In the genomic region with DNA sequence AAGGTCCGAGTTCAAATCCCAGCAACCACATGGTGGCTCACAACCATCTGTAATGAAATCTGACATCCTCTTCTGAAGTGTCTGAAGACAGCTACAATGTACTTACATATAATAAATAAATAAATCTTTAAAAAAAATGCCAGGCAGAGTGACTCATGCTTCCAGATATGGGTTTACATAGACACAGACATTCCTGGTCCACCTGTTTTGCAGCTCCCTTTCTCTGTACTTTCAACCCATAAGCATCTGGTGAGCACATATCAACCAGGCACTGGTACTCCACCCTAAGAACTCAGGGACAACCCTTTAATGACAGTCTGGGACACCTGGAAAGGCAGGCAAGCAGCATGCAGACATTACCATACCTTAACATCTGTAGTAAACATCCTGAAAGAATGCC, we compare ENCODE assay signal across 15 mouse cellular contexts.
"Had no signal": no experiment of that assay in that cellular context is flagged by ENCODE, and none has a peak within 500 bp of the region (broad histone marks: within the 10 kb centered on the region; RNA-seq: fewer than 3 reads in every experiment).

No protein-coding gene starts in this region.

- H3K27ac ChIP-seq: liver, embryonic 14.5 days; lung, embryonic 15.5 days; macrophage; midbrain, embryonic 13.5 days; midbrain, embryonic 15.5 days; neural tube, embryonic 12.5 days had no signal

- H3K36me3 ChIP-seq: lung, embryonic 15.5 days; midbrain, embryonic 13.5 days; midbrain, embryonic 15.5 days; neural tube, embryonic 12.5 days had no signal

- H3K4me1 ChIP-seq: neural tube, embryonic 12.5 days had no signal

- ATAC-seq: lung, postnatal 0 days; midbrain, embryonic 13.5 days; midbrain, embryonic 15.5 days had no signal

- H3K9me3 ChIP-seq: lung, embryonic 15.5 days; midbrain, embryonic 15.5 days had no signal

- DNase-seq: lung, adult 2 months; lung, postnatal 14 days; right cerebral cortex, adult 18-20 months; spleen, adult 18-20 months; thymus, adult 2 months; thymus, postnatal 25 days; thymus, postnatal 4 days had no signal

- H3K9ac ChIP-seq: liver, embryonic 14.5 days; lung, embryonic 15.5 days; midbrain, embryonic 13.5 days; midbrain, embryonic 15.5 days; neural tube, embryonic 12.5 days had no signal

- H3K4me3 ChIP-seq: lung, embryonic 15.5 days; midbrain, embryonic 13.5 days; midbrain, embryonic 15.5 days; neural tube, embryonic 12.5 days had no signal

- H3K4me2 ChIP-seq: lung, embryonic 15.5 days; midbrain, embryonic 11.5 days; midbrain, embryonic 13.5 days; midbrain, embryonic 15.5 days; neural tube, embryonic 12.5 days had no signal
